Mouse (Mus musculus) v-Abl transformed pro-B cells (cell line): ENCODE results near the gene Tspear.

Source experiments
- in situ Hi-C, 2 experiments: fragments of 400-800 bp; cut with MboI; formaldehyde crosslinking; loops; one replicate each; pipeline ENCODE4 v1.15.1; 2025; ENCODE audit not compliant: unreplicated experiment in 2 of 2

Gene Tspear

GRCm38 (mm10) chr10:77852559-77852958 lies 166.2 kb downstream of the Tspear start, which contains the start of gene Gm10318:
Gm10318 (plus strand) TSS chr10:77852859.
- in situ Hi-C loops, result no loop called here

GRCm38 (mm10) chr10:77861675-77862074 lies 175.3 kb downstream of the Tspear start, which contains the start of gene Gm3285:
Gm3285 (plus strand) TSS chr10:77861975.
- in situ Hi-C loops, result no loop called here

GRCm38 (mm10) chr10:77864067-77864761 lies 177.8 kb downstream of the Tspear start:
- in situ Hi-C loops, result no loop called here

GRCm38 (mm10) chr10:77864762-77865143 lies 178.4 kb downstream of the Tspear start:
- in situ Hi-C loops, result no loop called here

- in situ Hi-C loops, result no loop called here
These were observed 181.2 kb downstream of the Tspear start for GRCm38 (mm10) chr10:77867546-77867945.

GRCm38 (mm10) chr10:77869651-77870050 lies 183.3 kb downstream of the Tspear start:
- in situ Hi-C loops, result no loop called here

GRCm38 (mm10) chr10:77878985-77879384 lies 192.6 kb downstream of the Tspear start:
- in situ Hi-C loops, result no loop called here

GRCm38 (mm10) chr10:77880305-77880704 lies 193.9 kb downstream of the Tspear start:
- in situ Hi-C loops, result loop anchor here in 1 of 2 experiments (10.0 kb wide), 1 partner anchor 256 kb away; the partner anchor contains the start of gene Ube2g2

GRCm38 (mm10) chr10:77882553-77882952 lies 196.2 kb downstream of the Tspear start:
- in situ Hi-C loops, result loop anchor here in 1 of 2 experiments (10.0 kb wide), 1 partner anchor 258 kb away; the partner anchor contains the start of gene Ube2g2

- in situ Hi-C loops, result loop anchor here in 1 of 2 experiments (10.0 kb wide), 1 partner anchor 261 kb away; the partner anchor contains the start of gene Ube2g2
These were observed 199.8 kb downstream of the Tspear start for GRCm38 (mm10) chr10:77886007-77886747.

- in situ Hi-C loops, result no loop called here
These were observed 204.7 kb downstream of the Tspear start for GRCm38 (mm10) chr10:77890987-77891565.

GRCm38 (mm10) chr10:77895562-77895961 lies 209.2 kb downstream of the Tspear start:
- in situ Hi-C loops, result no loop called here

- in situ Hi-C loops, result loop anchor here in 1 of 2 experiments (25.0 kb wide), 1 partner anchor 388 kb away; the partner anchor contains the start of gene Fam207a
These were observed 213.8 kb downstream of the Tspear start for GRCm38 (mm10) chr10:77900126-77900525.

- in situ Hi-C loops, result loop anchor here in 1 of 2 experiments (25.0 kb wide), 1 partner anchor 389 kb away; the partner anchor contains the start of gene Fam207a
These were observed 214.8 kb downstream of the Tspear start for GRCm38 (mm10) chr10:77900903-77901818.

- in situ Hi-C loops, result loop anchor here in 1 of 2 experiments (25.0 kb wide), 1 partner anchor 390 kb away; the partner anchor contains the start of gene Fam207a
These were observed 215.5 kb downstream of the Tspear start for GRCm38 (mm10) chr10:77901871-77902210.

GRCm38 (mm10) chr10:77902211-77902893 lies 216.0 kb downstream of the Tspear start, which contains the start of gene Lrrc3:
Lrrc3 (minus strand) TSS chr10:77902536.
- in situ Hi-C loops, result loop anchor here in 1 of 2 experiments (25.0 kb wide), 1 partner anchor 390 kb away; the partner anchor contains the start of gene Fam207a

- in situ Hi-C loops, result loop anchor here in 1 of 2 experiments (25.0 kb wide), 1 partner anchor 391 kb away; the partner anchor contains the start of gene Fam207a
These were observed 216.7 kb downstream of the Tspear start for GRCm38 (mm10) chr10:77902894-77903715.

GRCm38 (mm10) chr10:77912605-77913004 lies 226.2 kb downstream of the Tspear start:
- in situ Hi-C loops, result loop anchor here in 1 of 2 experiments (25.0 kb wide), 1 partner anchor 400 kb away; the partner anchor contains the start of gene Fam207a
